Mouse (Mus musculus) 416B (cell line): Measurements from ENCODE around the gene Nqo2.
"Not testable (repeated sequence)": the region's sequence is repeated elsewhere in the genome, so short reads cannot be mapped to it uniquely, and the experiment has no call there.

Source experiments
- DNase-seq: peaks from one replicate; pipeline ENCODE4 v3.0.0; 2011; ENCODE audit warnings: low read depth

The Nqo2 gene

GRCm38 (mm10) chr13:33964206-33965046 is at the start of gene Nqo2:
Gene Nqo2 (plus strand): TSS chr13:33964687.
- DNase-seq: peak; percentile 93

GRCm38 (mm10) chr13:33921041-33921440 is 43.4 kb upstream of the Nqo2 start:
- no peak for DNase-seq

- no peak for DNase-seq
These were observed 42.8 kb upstream of the Nqo2 start for GRCm38 (mm10) chr13:33921699-33922098.

- DNase-seq: no peak
These were observed 34.2 kb upstream of the Nqo2 start for GRCm38 (mm10) chr13:33930281-33930680.

GRCm38 (mm10) chr13:33930912-33931311 is 33.6 kb upstream of the Nqo2 start:
- no peak for DNase-seq

- no peak for DNase-seq
These were observed 29.7 kb upstream of the Nqo2 start for GRCm38 (mm10) chr13:33934743-33935142.

- no peak for DNase-seq
These were observed 28.9 kb upstream of the Nqo2 start for GRCm38 (mm10) chr13:33935465-33936181.

- no peak for DNase-seq
These were observed 27.3 kb upstream of the Nqo2 start for GRCm38 (mm10) chr13:33937151-33937550.

GRCm38 (mm10) chr13:33937587-33937986 is 26.9 kb upstream of the Nqo2 start:
- not testable (repeated sequence) for DNase-seq

GRCm38 (mm10) chr13:33941288-33941808 is 23.1 kb upstream of the Nqo2 start:
- no peak for DNase-seq

- DNase-seq: peak; percentile 23
These were observed 22.2 kb upstream of the Nqo2 start for GRCm38 (mm10) chr13:33942212-33942779.

GRCm38 (mm10) chr13:33951308-33952074 is 13.0 kb upstream of the Nqo2 start:
- DNase-seq: peak; percentile 76

- DNase-seq: peak; percentile 66
These were observed 12.4 kb upstream of the Nqo2 start for GRCm38 (mm10) chr13:33952075-33952449.

- DNase-seq: no peak
These were observed 11.5 kb upstream of the Nqo2 start for GRCm38 (mm10) chr13:33952947-33953346.

GRCm38 (mm10) chr13:33956571-33957421 is 7.7 kb upstream of the Nqo2 start:
- peak; percentile 79 for DNase-seq

- peak; percentile 94 for DNase-seq
These were observed 4.7 kb upstream of the Nqo2 start for GRCm38 (mm10) chr13:33959771-33960170.

- peak; percentile 73 for DNase-seq
These were observed 853 bp downstream of the Nqo2 start for GRCm38 (mm10) chr13:33965056-33966024.

GRCm38 (mm10) chr13:33966025-33966412 is 1.5 kb downstream of the Nqo2 start:
- peak; percentile 42 for DNase-seq

- no peak for DNase-seq
These were observed 2.1 kb downstream of the Nqo2 start for GRCm38 (mm10) chr13:33966574-33966973.

- no peak for DNase-seq
These were observed 25.1 kb downstream of the Nqo2 start for GRCm38 (mm10) chr13:33989625-33990024.
